Comparison of ENCODE assay signal across 14 mouse cellular contexts in genomic region chr6:53314126-53314525, GRCm38 (mm10). TPM values are rescaled to one million over a fixed set of nuclear protein-coding genes. Genes with fewer than 3 reads are reported as not detected.
"Had no signal": no experiment of that assay in that cellular context is flagged by ENCODE, and none has a peak within 500 bp of the region (broad histone marks: within the 10 kb centered on the region; RNA-seq: fewer than 3 reads in every experiment).

No protein-coding gene starts in this region.

- H3K4me3 ChIP-seq: layer of hippocampus, adult 2 months; liver, embryonic 13.5 days; lung, embryonic 15.5 days; midbrain, embryonic 13.5 days; stomach, embryonic 15.5 days had no signal

- ATAC-seq: liver, postnatal 0 days; midbrain, embryonic 13.5 days had no signal

- H3K9me3 ChIP-seq: liver, embryonic 13.5 days; lung, embryonic 15.5 days; midbrain, embryonic 13.5 days; stomach, embryonic 15.5 days had no signal

- H3K9ac ChIP-seq: liver, embryonic 13.5 days; liver, postnatal 0 days; lung, embryonic 15.5 days; midbrain, embryonic 13.5 days; stomach, embryonic 15.5 days had no signal

- DNase-seq: kidney, postnatal 10 days; kidney, postnatal 4 days; left cerebral cortex, postnatal 4 days; liver; liver, embryonic 13.5 days; liver, postnatal 0 days; right cerebral cortex, postnatal 14 days; thymus, adult 2 months; thymus, postnatal 25 days had no signal

- H3K27me3 ChIP-seq: liver, embryonic 13.5 days; midbrain, embryonic 13.5 days; stomach, embryonic 15.5 days had no signal

- H3K4me2 ChIP-seq: liver, embryonic 13.5 days; lung, embryonic 15.5 days; midbrain, embryonic 13.5 days; stomach, embryonic 15.5 days had no signal

- H3K27ac ChIP-seq: layer of hippocampus, adult 2 months; liver, embryonic 13.5 days; lung, embryonic 15.5 days; midbrain, embryonic 13.5 days; stomach, embryonic 15.5 days had no signal

- H3K4me1 ChIP-seq: liver, embryonic 13.5 days; lung, embryonic 15.5 days; midbrain, embryonic 13.5 days; stomach, embryonic 15.5 days had no signal

- H3K36me3 ChIP-seq: liver, embryonic 13.5 days; lung, embryonic 15.5 days; midbrain, embryonic 13.5 days; stomach, embryonic 15.5 days had no signal

RNA-seq across cellular contexts. Expression of gene Creb5, which starts 27.1 kb away (rescaled TPM):
- total RNA-seq: megakaryocyte-erythroid progenitor cell, adult 5-6 weeks had no signal
